Mouse (Mus musculus): Measurements from ENCODE around the gene Xrn2.

Xrn2 gene

DNA sequence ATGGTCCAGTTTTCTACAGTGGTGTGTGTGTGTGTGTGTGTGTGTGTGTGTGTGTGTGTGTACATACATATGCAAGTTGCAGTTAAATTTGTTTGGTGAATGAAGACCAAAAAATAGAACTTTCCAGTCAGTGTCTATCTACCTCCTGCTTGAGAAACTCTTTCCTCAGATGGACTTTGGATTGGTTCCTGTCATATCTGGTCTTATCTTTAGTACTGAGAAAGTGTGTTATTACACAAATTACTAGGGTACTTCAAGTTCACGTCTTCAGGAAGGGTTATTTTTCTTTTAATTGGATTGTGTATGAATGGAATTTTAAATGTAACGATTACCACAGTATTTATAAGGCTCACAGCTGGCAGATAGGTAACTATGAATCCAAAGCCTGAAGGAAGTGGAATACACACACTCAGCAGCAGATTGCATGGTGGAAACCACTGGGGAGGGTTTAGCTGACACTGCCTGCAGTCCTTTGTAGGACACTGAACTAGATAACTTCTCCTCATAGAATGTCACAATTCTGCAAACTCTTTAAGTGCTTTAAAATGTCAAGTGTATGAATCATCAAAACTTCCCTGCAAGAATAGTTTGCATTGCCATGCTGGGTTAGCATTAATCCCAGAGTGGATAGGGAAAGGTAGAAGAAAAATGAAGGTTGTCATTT, 40.6 kb downstream of the Xrn2 start:
- no peak for DNase-seq (ENCODE audit: low spot score)

DNA sequence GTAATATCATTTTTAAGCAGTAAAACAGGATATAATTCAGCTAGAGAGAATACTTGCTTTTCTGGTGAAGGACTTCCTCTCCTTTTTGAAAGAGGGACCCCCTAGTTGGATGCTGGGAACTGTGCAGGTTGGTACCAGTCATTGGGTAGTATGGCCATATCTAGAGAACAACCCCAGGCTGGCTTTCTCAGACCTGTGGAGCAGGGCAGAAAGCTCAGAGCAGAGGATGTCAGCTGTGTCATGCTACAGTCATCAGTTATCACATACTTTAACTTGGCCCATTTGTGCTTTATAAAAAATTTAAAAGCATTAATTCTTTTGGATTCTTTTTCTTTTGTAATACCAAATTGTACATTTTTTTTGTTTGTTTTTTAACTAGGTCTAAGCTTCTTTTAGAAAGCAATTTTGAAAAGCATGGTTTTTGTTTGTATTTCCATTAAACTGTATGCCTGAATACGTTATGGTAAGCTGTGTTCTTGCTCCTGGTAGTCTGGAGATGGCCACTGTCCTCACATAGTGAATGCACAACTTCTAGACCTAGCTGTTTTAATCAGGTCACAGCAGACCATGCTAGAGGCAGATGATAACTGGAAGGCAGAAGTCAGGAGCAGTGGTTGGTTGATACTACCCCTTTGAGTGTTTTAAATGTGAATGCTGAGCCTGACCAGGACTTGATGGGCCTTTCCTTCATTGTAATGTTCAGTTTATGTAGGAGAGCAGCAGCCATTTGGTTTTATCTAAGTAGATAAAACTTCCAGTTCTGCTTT, 54.9 kb downstream of the Xrn2 start:
- no peak for DNase-seq (ENCODE audit: low spot score)

DNA sequence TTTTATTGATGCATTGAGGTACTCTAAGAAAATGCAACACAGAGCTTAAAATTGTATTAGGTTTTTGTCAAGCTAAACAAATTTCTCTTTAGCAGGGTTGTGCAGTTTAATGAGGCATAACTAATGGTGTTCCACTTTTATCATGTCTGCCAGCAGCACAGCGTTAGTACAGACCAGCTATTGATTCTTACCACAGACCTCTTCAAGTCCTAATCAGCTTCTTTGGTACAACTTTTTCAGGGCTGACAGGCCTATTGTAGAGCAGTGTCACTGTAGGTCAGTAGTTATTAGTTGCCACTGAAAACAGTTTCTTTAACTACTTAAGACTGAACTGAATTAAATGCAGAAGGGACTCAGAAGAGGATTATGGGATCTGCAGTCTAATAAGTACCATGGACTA, 56.3 kb downstream of the Xrn2 start:
- no peak for DNase-seq (ENCODE audit: low spot score)

DNA sequence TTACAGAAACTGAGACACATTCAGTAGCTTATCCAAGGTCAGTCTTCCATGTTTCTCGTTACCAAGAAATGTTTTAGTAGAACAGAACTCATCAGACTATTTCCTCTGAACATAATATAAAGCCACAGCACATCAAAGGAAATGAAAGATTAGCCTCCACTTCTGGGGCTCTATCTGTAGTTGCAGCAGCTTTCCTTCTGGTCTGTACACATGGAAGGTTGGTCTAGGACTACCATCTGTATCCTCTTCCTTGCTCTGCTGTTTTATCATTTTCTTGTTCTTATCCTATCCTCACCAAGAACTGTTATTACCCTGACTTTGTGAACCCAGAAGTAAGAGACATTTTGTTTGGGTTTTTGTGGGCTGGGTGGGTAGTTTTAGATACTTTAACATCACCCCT, 57.5 kb downstream of the Xrn2 start:
- DNase-seq (ENCODE audit: low spot score): no peak

DNA sequence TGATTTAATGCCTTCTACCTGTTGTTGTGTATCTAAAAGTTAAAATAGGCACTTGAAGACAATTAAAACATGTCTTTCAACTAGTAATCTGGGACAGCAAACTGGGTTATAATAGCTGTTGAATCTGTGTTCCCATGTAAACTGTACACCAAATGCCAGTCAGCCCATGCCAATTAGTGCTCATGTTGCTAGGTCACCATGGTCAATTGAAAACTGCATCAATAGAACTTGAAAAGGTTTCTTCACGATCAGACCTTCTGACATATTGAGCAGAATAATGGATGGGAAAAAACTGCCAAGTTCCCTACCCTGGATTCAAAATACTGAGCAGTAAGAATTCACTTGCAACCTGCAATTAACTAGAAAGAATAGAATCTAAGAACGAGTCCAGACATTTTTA, 61.2 kb downstream of the Xrn2 start:
- DNase-seq (ENCODE audit: low spot score): no peak

DNA sequence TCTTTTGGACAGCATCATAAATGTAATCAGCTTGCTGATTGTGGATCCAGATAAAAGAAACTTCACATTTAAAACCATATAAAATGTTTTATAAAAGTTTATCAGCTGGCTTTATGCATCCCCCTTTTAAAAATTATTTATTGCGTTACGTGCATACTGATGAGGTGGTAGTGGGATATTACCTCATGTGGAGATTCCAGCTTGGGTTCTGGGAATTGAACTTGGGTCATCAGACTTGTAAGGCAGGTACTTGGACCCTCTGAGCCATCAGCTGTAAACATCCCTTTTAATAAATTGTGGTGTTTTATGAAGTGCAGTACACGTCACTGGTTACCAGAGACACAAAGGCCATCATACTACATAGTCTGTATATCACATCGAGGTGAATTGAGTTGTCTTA, 61.6 kb downstream of the Xrn2 start:
- DNase-seq (ENCODE audit: low spot score): no peak

DNA sequence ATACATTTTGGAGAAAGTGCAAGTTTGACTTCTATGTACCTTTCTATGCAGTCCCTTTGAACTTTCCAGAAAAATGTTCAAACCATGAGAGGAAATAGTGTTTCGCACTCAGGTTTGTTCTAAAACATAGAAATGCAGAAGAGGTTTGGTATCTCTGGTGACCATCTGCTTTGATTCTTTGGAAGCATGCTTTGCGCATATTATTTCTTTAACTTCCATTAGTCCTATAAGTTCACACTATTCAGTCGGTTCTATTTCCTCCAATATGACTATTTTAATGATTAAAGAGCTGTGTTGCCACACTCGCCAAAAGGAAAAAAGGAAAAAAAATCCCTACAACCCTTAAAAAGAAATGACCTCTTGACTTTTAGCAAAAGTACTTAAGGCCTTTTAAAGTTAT, 69.6 kb downstream of the Xrn2 start:
- no peak for DNase-seq (ENCODE audit: low spot score)

DNA sequence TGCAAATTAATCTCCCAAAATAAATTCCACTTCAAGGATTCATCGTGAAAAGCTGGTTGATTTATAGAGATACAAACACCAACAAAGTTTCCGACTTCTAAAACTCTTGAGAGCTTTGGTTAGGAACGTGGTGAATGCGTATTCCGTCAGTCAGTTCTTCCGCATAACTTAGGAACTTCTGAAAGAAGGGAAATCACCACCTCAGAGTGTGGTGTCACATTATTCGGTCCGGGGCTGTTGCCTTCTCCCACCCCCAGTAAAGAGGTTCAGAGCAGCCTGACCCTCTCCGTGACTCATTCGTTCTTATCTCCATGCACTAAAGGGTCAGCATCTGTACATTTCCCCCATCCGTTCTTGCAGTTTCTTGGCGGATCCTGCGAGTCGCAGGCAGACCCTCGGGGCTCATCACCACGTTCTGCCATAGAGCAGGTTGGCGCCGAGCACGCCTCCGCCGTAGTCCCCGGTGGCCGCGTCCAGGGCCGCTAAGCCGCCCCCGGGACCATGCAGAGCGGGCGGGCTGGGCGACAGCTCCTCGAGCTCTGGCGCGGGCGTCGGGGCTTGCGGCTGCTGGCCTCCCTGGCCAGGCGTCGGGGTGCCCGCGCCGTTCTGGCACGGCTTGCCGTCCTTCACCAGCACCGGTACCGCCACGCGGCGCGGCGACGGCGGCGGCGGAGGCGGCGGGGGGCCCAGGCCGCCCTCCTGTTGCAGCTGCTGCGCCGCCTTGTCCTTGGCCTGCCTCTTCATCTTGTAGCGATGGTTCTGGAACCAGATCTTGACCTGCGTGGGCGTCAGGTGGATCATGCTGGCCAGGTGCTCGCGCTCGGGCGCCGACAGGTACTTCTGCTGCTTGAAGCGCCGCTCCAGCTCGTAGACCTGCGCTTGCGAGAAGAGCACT, 70.9 kb downstream of the Xrn2 start:
- DNase-seq (ENCODE audit: low spot score): peak; percentile 18

DNA sequence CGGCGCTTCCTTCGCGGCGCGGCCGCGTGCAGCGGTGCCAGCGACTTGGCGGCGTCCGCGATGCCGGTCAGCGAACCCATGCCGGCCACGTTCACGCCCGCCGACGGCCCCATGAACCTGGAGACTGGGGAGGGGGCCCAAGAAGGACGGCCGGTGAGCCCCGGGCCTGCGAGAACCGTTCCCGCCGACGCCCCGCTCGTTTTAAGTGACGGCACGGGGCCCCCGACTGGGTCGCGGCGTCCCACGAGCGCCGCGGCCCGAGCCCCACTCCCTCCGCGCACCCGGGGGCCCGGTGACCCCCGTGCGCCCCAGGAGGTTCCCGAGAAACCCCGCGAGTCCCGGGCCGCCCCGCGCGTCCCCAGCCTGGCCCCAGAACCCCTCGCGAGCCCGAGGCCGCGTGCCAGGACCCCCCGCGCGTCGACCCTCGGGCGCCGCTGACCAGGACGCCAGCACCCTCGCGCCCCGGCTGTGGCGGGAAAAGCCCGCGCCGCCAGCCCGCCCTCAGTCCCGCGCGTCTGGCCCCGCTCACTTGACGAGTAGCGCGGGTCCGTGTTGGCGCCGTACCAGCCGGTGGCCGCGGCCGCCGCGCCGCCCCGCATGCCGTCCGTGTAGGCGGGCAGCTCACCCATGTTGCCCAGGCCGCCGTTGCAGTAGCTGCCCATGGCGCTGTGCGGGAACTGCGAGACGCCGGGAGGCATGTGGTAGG, 71.7 kb downstream of the Xrn2 start:
- no peak for DNase-seq (ENCODE audit: low spot score)

DNA sequence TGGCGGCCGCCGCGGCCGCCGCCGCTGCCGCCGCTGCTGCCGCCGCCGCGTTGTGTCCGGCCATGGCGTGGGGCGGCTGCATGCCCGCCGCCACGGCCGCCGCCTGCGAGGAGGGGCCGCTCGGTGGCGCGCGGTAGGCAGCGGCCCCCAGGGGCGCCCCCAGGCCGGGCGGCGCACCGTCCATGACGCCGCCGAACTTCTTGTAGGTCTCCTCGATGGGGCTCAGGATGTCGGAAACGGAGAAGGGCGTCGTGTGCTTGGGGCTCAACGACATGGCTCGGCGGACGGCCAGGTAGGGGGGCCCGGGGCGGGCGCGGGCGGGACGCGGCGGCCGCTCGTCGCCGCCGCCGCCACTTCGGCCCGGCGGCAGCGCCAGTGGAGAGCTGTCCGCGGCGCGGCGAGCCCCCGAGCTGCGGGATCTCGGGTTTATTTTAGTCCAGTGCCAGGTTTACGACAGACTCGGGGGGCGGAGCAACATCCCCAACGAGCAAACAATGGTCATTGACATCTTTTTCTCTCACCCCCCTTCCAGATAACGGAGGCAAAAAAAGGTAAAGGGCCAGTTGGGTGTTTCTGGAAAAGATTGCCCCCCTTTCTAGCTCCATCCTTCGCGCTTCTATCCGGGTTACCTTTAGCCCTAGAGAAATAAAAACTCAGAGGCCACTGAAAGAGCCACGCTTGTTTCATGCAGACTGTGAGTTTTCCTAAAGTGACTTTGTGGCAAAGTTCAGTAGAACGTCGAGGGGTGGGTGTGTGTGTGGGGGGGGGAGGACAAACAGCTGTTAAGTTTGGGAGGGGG, 72.5 kb downstream of the Xrn2 start, which contains the start of gene Nkx2-4:
Nkx2-4 (minus strand) TSS at position 374 of the 799 bp plus-strand sequence.
- no peak for DNase-seq (ENCODE audit: low spot score)

DNA sequence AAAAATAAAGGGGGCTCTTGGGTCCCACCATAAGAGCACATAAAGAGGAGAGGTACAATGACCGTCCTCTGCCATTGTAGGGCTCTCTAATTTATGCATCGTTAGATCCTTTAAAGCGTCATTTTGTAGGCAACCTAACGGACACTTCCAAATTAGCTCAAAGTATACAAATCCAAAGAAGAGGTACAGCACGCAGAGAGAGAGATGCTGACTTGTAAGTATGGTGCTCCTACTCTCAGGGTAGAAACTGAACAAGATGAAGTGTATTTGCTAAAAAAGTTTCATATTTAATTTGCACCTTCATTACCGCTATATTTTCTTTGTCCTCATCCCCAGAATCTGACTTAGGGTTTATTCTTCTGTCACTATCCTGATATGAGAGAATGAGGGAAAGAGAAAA, 73.1 kb downstream of the Xrn2 start:
- DNase-seq (ENCODE audit: low spot score): no peak

DNA sequence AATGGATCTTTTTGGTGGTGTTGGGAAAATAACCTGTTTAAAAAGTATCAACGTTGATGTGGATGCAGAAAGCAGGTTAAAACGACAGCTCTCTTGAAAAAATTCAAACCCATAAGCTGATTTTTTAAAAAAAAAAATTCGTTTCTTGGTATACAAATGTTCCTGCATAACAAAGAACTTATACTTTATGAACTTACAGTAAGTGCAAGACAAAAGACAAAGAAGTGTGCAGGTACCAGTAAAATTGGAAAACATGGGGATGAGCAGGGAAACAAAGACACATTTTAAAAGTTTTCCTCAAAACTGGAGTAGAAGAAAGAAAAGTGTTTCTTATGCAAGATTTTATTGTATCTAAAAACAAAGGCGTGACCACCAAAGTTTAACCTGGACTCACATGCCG, 73.6 kb downstream of the Xrn2 start:
- no peak for DNase-seq (ENCODE audit: low spot score)

DNA sequence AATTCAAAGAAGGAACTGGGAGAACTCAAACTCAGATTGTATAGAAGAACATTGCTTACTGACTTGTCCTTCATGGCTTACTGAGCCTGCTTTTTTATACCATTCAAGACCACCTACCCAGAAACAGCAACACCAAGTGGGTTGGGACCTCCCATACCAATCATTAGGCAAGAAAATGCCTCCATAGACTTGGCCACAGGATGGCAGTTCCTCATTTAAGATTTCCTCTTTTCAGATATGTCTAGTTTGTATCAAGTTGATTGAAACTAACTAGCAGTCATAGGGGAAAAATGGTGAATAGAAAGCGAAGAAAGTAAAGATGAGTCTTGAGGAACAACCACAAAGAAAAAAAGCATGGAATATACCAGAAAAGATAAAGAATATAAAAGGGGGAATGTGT, 106.9 kb downstream of the Xrn2 start:
- no peak for DNase-seq (ENCODE audit: low spot score)

DNA sequence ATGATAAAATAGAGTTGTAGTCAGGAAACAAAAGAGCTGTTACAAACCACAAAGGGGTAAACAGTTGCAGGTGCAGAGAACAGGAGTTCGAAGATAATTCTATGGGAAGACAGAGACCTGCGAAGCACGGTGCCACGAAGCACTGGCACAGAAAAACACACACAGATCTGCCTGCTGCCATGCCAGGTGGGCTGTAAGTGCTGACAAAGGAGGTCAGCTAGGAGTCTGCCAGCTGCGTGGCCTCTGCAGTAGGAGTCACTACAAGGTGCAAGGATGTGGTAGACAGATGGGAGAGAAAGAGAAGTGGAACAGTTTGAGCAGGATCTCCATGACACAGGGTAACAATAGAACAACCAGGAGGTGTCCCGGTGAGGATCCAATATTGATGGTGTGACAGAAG, 114.6 kb downstream of the Xrn2 start:
- DNase-seq (ENCODE audit: low spot score): no peak
